Mouse (Mus musculus): ENCODE measurements at regions not wholly inside any gene's neighbourhood (a gene's known extent, or its start where the extent isn't known, plus 50 kb on each side); places are given as distances from the start of the nearest gene placed in this dataset.

- H3K27me3 ChIP-seq (replicated peaks; ENCODE audit: control insufficient read depth, insufficient read depth, low read length): no peaks in the 10 kb centered on the region
- H3K36me3 ChIP-seq (ENCODE audit: control insufficient read depth, insufficient read depth, low read length): no peaks in the 10 kb centered on the region
- H3K9me3 ChIP-seq (ENCODE audit: control insufficient read depth, low read length): no peaks in the 10 kb centered on the region
- H3K9ac ChIP-seq (ENCODE audit: low read depth, low read length): no peak overlapping the region
- no peak overlapping the region for H3K4me3 ChIP-seq (ENCODE audit: low read length)
- H3K4me1 ChIP-seq (ENCODE audit: control insufficient read depth, insufficient read depth, low read length): no peaks in the 10 kb centered on the region
- 84% methylated on average over 4 of the region's 4 CpGs for WGBS
- no peak for ATAC-seq
- no peak overlapping the region for H3K4me2 ChIP-seq (ENCODE audit: low read depth, low read length)
- no peak overlapping the region for H3K27ac ChIP-seq (ENCODE audit: low read length)
These were observed 243.4 kb upstream of the Smlr1 start for GRCm38 (mm10) chr10:25779476-25779875.

- H3K27ac ChIP-seq (ENCODE audit: low read length): no peak overlapping the region
- no peak overlapping the region for H3K4me2 ChIP-seq (ENCODE audit: low read depth, low read length)
- H3K27me3 ChIP-seq (replicated peaks; ENCODE audit: control insufficient read depth, insufficient read depth, low read length): no peaks in the 10 kb centered on the region
- no peak for ATAC-seq
- H3K36me3 ChIP-seq (ENCODE audit: control insufficient read depth, insufficient read depth, low read length): no peaks in the 10 kb centered on the region
- H3K9me3 ChIP-seq (ENCODE audit: control insufficient read depth, low read length): no peaks in the 10 kb centered on the region
- no peak overlapping the region for H3K9ac ChIP-seq (ENCODE audit: low read depth, low read length)
- no peak overlapping the region for H3K4me3 ChIP-seq (ENCODE audit: low read length)
- 73% methylated on average over 2 of the region's 2 CpGs for WGBS
- no peaks in the 10 kb centered on the region for H3K4me1 ChIP-seq (ENCODE audit: control insufficient read depth, insufficient read depth, low read length)
These were observed 241.7 kb upstream of the Smlr1 start for GRCm38 (mm10) chr10:25777717-25778116.

- H3K9me3 ChIP-seq (ENCODE audit: control insufficient read depth, low read length): no peaks in the 10 kb centered on the region
- H3K4me3 ChIP-seq (ENCODE audit: low read length): no peak overlapping the region
- WGBS: 88% methylated on average over 11 of the region's 11 CpGs
- no peak overlapping the region for H3K27ac ChIP-seq (ENCODE audit: low read length)
- H3K27me3 ChIP-seq (replicated peaks; ENCODE audit: control insufficient read depth, insufficient read depth, low read length): no peaks in the 10 kb centered on the region
- H3K9ac ChIP-seq (ENCODE audit: low read depth, low read length): no peak overlapping the region
- no peak for ATAC-seq
- H3K4me1 ChIP-seq (ENCODE audit: control insufficient read depth, insufficient read depth, low read length): no peaks in the 10 kb centered on the region
- no peak overlapping the region for H3K4me2 ChIP-seq (ENCODE audit: low read depth, low read length)
- no peaks in the 10 kb centered on the region for H3K36me3 ChIP-seq (ENCODE audit: control insufficient read depth, insufficient read depth, low read length)
These were observed 240.6 kb upstream of the Smlr1 start for GRCm38 (mm10) chr10:25776697-25777096.

GRCm38 (mm10) chr10:25770051-25770450 lies 234.0 kb upstream of the Smlr1 start:
- Histone ChIP-seq H3K4me2 (ENCODE audit: low read depth, low read length) (no peak overlapping the region), H3K4me3 (ENCODE audit: low read length) (no peak overlapping the region), H3K27ac (ENCODE audit: low read length) (no peak overlapping the region), H3K27me3 (replicated peaks; ENCODE audit: control insufficient read depth, insufficient read depth, low read length) (no peaks in the 10 kb centered on the region), H3K9ac (ENCODE audit: low read depth, low read length) (no peak overlapping the region), H3K4me1 (ENCODE audit: control insufficient read depth, insufficient read depth, low read length) (no peaks in the 10 kb centered on the region), H3K36me3 (ENCODE audit: control insufficient read depth, insufficient read depth, low read length) (no peaks in the 10 kb centered on the region), H3K9me3 (ENCODE audit: control insufficient read depth, low read length) (no peaks in the 10 kb centered on the region)
- no peak for ATAC-seq

- WGBS: 85% methylated on average over 5 of the region's 5 CpGs
- H3K4me1 ChIP-seq (ENCODE audit: control insufficient read depth, insufficient read depth, low read length): no peaks in the 10 kb centered on the region
- no peaks in the 10 kb centered on the region for H3K27me3 ChIP-seq (replicated peaks; ENCODE audit: control insufficient read depth, insufficient read depth, low read length)
- H3K36me3 ChIP-seq (ENCODE audit: control insufficient read depth, insufficient read depth, low read length): no peaks in the 10 kb centered on the region
- H3K9ac ChIP-seq (ENCODE audit: low read depth, low read length): no peak overlapping the region
- no peak overlapping the region for H3K27ac ChIP-seq (ENCODE audit: low read length)
- no peak overlapping the region for H3K4me3 ChIP-seq (ENCODE audit: low read length)
- no peak for ATAC-seq
- H3K4me2 ChIP-seq (ENCODE audit: low read depth, low read length): no peak overlapping the region
- H3K9me3 ChIP-seq (ENCODE audit: control insufficient read depth, low read length): no peaks in the 10 kb centered on the region
These were observed 232.4 kb upstream of the Smlr1 start for GRCm38 (mm10) chr10:25768456-25768855.

GRCm38 (mm10) chr10:25754300-25754699 lies 218.2 kb upstream of the Smlr1 start:
- no peak overlapping the region for H3K4me3 ChIP-seq (ENCODE audit: low read length)
- 40% methylated on average over 3 of the region's 3 CpGs for WGBS
- no peaks in the 10 kb centered on the region for H3K4me1 ChIP-seq (ENCODE audit: control insufficient read depth, insufficient read depth, low read length)
- H3K9me3 ChIP-seq (ENCODE audit: control insufficient read depth, low read length): no peaks in the 10 kb centered on the region
- ATAC-seq: no peak
- H3K27ac ChIP-seq (ENCODE audit: low read length): no peak overlapping the region
- no peaks in the 10 kb centered on the region for H3K27me3 ChIP-seq (replicated peaks; ENCODE audit: control insufficient read depth, insufficient read depth, low read length)
- H3K36me3 ChIP-seq (ENCODE audit: control insufficient read depth, insufficient read depth, low read length): no peaks in the 10 kb centered on the region
- no peak overlapping the region for H3K9ac ChIP-seq (ENCODE audit: low read depth, low read length)
- no peak overlapping the region for H3K4me2 ChIP-seq (ENCODE audit: low read depth, low read length)

- no peak overlapping the region for H3K27ac ChIP-seq (ENCODE audit: low read length)
- no peak for ATAC-seq
- H3K4me1 ChIP-seq (ENCODE audit: control insufficient read depth, insufficient read depth, low read length): no peaks in the 10 kb centered on the region
- no peaks in the 10 kb centered on the region for H3K36me3 ChIP-seq (ENCODE audit: control insufficient read depth, insufficient read depth, low read length)
- no peak overlapping the region for H3K4me2 ChIP-seq (ENCODE audit: low read depth, low read length)
- no peaks in the 10 kb centered on the region for H3K27me3 ChIP-seq (replicated peaks; ENCODE audit: control insufficient read depth, insufficient read depth, low read length)
- no peak overlapping the region for H3K9ac ChIP-seq (ENCODE audit: low read depth, low read length)
- H3K9me3 ChIP-seq (ENCODE audit: control insufficient read depth, low read length): no peaks in the 10 kb centered on the region
- 79% methylated on average over 3 of the region's 3 CpGs for WGBS
- no peak overlapping the region for H3K4me3 ChIP-seq (ENCODE audit: low read length)
These were observed 206.6 kb upstream of the Smlr1 start for GRCm38 (mm10) chr10:25742678-25743077.

- no peak overlapping the region for H3K4me3 ChIP-seq (ENCODE audit: low read length)
- H3K9me3 ChIP-seq (ENCODE audit: control insufficient read depth, low read length): no peaks in the 10 kb centered on the region
- no peak overlapping the region for H3K27ac ChIP-seq (ENCODE audit: low read length)
- H3K27me3 ChIP-seq (replicated peaks; ENCODE audit: control insufficient read depth, insufficient read depth, low read length): no peaks in the 10 kb centered on the region
- H3K4me2 ChIP-seq (ENCODE audit: low read depth, low read length): no peak overlapping the region
- no peaks in the 10 kb centered on the region for H3K36me3 ChIP-seq (ENCODE audit: control insufficient read depth, insufficient read depth, low read length)
- 69% methylated on average over 2 of the region's 2 CpGs for WGBS
- no peak for ATAC-seq
- H3K9ac ChIP-seq (ENCODE audit: low read depth, low read length): no peak overlapping the region
- no peaks in the 10 kb centered on the region for H3K4me1 ChIP-seq (ENCODE audit: control insufficient read depth, insufficient read depth, low read length)
These were observed 204.9 kb upstream of the Smlr1 start for GRCm38 (mm10) chr10:25740956-25741355.

GRCm38 (mm10) chr10:25730470-25730869 lies 194.4 kb upstream of the Smlr1 start:
- Histone ChIP-seq H3K4me1 (ENCODE audit: control insufficient read depth, insufficient read depth, low read length) (no peaks in the 10 kb centered on the region), H3K27ac (ENCODE audit: low read length) (no peak overlapping the region), H3K9me3 (ENCODE audit: control insufficient read depth, low read length) (no peaks in the 10 kb centered on the region), H3K27me3 (replicated peaks; ENCODE audit: control insufficient read depth, insufficient read depth, low read length) (no peaks in the 10 kb centered on the region), H3K36me3 (ENCODE audit: control insufficient read depth, insufficient read depth, low read length) (no peaks in the 10 kb centered on the region), H3K4me2 (ENCODE audit: low read depth, low read length) (no peak overlapping the region), H3K9ac (ENCODE audit: low read depth, low read length) (no peak overlapping the region), H3K4me3 (ENCODE audit: low read length) (no peak overlapping the region)
- no peak for ATAC-seq
- 33% methylated on average over 3 of the region's 3 CpGs for WGBS

GRCm38 (mm10) chr10:25723966-25724365 lies 187.9 kb upstream of the Smlr1 start:
- H3K4me1 ChIP-seq (ENCODE audit: control insufficient read depth, insufficient read depth, low read length): no peaks in the 10 kb centered on the region
- 84% methylated on average over 1 of the region's 1 CpGs for WGBS
- no peaks in the 10 kb centered on the region for H3K27me3 ChIP-seq (replicated peaks; ENCODE audit: control insufficient read depth, insufficient read depth, low read length)
- H3K9me3 ChIP-seq (ENCODE audit: control insufficient read depth, low read length): no peaks in the 10 kb centered on the region
- no peaks in the 10 kb centered on the region for H3K36me3 ChIP-seq (ENCODE audit: control insufficient read depth, insufficient read depth, low read length)
- no peak overlapping the region for H3K4me2 ChIP-seq (ENCODE audit: low read depth, low read length)
- H3K4me3 ChIP-seq (ENCODE audit: low read length): no peak overlapping the region
- no peak for ATAC-seq
- H3K27ac ChIP-seq (ENCODE audit: low read length): no peak overlapping the region
- no peak overlapping the region for H3K9ac ChIP-seq (ENCODE audit: low read depth, low read length)
